Mouse (Mus musculus): Measurements from ENCODE around the gene Gm20422.
"Not testable (repeated sequence)": the region's sequence is repeated elsewhere in the genome, so short reads cannot be mapped to it uniquely, and the experiment has no call there.

The Gm20422 gene

DNA sequence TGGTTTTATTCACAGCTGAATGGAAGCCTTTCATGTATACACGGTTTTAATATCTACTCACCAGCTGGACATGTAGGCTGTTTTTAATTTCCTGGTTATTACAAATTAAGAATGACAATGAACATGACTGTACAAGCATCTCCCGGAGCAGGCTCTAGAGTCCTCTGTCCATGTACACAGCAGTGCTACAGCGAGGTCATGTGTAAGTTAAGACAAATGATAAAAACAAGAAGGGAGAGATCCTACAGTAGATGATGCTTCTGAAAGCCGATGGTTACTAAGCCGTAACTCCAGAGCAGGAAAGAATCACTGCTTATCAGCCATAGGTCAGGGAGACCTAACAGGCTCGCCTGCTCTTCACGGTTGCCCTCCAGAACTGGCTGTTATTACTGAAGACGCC lies 61.2 kb downstream of the Gm20422 start:
- no peak for DNase-seq (ENCODE audit: extremely low spot score, low spot score)

DNA sequence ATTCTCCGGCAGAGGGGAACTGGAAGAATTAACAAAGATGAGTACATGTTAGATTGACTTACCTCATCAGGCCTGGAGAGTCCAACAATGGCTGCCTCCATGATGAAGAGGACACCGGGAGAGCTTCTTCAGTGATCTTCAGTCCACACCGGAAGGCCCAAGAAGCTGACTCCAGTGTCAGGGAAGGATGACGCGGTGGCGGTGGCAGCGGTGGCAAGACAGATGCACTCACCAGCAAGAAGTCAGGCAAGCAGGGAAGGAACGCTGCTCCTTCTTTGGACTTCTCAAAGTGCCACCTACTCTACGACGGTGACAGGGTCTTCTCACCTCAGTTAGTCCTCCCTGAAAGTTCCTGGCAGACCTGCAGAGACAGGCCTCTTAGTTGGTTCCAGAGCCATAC lies 64.1 kb downstream of the Gm20422 start, which contains the start of gene Zfp869:
Gene Zfp869, minus strand, starts transcription at position 101 of the 400 bp plus-strand sequence.
- not testable (repeated sequence) for DNase-seq (ENCODE audit: extremely low spot score, low spot score)

DNA sequence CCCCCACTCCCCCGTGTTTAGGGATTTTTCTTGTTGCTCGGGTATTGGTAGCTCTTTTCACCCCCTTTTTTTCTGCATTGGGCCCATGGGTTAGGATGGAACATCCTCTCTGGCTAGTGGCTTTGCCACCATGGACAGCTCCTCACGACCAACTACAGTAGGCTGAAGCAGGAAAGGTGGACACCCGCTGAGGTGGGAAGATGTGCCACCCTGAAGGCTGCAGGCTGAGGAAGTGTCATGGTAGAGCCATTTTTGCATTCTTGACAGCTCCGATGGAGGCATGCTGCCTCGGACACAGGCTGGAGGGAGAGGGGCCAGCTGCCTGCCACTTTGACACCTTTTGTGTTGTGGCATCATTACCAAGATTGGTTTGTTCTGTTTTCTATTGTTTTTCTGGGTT lies 72.9 kb downstream of the Gm20422 start:
- DNase-seq (ENCODE audit: extremely low spot score, low spot score), result no peak

All from neural tube, embryonic 10.5 days (tissue).